Comparison of ENCODE assay signal across 15 mouse cellular contexts in the genomic region with DNA sequence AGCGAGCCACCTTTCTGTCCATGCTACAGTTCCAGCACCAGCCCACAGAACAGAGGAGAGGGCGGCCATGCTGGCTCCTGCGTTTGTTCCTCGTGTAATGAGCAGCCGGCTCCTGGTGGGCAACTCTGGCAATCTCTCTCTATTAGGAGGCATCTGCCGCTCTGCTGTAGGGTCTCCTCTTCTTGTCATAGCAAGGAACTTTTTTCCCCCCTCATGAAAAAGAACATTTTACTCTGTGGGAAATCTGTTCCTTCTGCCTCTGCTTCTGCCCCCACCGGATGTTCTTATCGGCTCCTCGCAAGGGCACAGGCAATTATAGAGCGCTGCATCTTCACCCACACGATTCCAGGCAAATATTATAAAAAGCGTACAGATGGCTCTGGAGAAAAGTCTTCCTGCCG.
DNase-seq lines count a peak whose midpoint lies in the region; ATAC-seq lines count a peak whose summit lies in the region.
"Had no signal": no experiment of that assay in that cellular context is flagged by ENCODE, and none has a peak within 500 bp of the region (broad histone marks: within the 10 kb centered on the region; RNA-seq: fewer than 3 reads in every experiment).

No protein-coding gene starts in this region.

- no peaks in the 10 kb centered on the region for H3K27me3 ChIP-seq in midbrain, embryonic 14.5 days (ENCODE audit: control insufficient read depth, insufficient read depth, low read length)
- no peaks in the 10 kb centered on the region for H3K27me3 ChIP-seq in midbrain, embryonic 11.5 days (ENCODE audit: control insufficient read depth, insufficient read depth, low read length)

- peaks cover 6% of the 10 kb centered on the region; the same call in 1 of the 2 replicates for H3K4me1 ChIP-seq in midbrain, embryonic 14.5 days (ENCODE audit: control insufficient read depth, insufficient read depth, low read length)
- H3K4me1 ChIP-seq in midbrain, embryonic 11.5 days (ENCODE audit: control insufficient read depth, insufficient read depth, low read length), result peaks cover 2% of the 10 kb centered on the region; the same call in 1 of the 2 replicates

- intact Hi-C loops in left cerebral cortex, postnatal 10 days (cut with DNase I), result loop anchor here (10.0 kb wide), 1 partner anchor 421 kb away; no protein-coding TSS in a partner anchor

- H3K27ac ChIP-seq in midbrain, embryonic 14.5 days (replicated peaks; ENCODE audit: low read depth, low read length), result no peak overlapping the region
- no peak overlapping the region for H3K27ac ChIP-seq in midbrain, embryonic 11.5 days (ENCODE audit: low read depth, low read length)
- H3K27ac ChIP-seq: heart, embryonic 13.5 days; hindbrain, embryonic 10.5 days; limb, embryonic 10.5 days; liver, embryonic 14.5 days had no signal

- no peak overlapping the region for H3K9ac ChIP-seq in midbrain, embryonic 14.5 days (replicated peaks; ENCODE audit: low read length)
- no peak overlapping the region for H3K9ac ChIP-seq in midbrain, embryonic 11.5 days (ENCODE audit: low read length)
- H3K9ac ChIP-seq: heart, embryonic 13.5 days; liver, embryonic 14.5 days had no signal

- no peaks in the 10 kb centered on the region for H3K9me3 ChIP-seq in midbrain, embryonic 14.5 days (ENCODE audit: control insufficient read depth, low read length)
- no peaks in the 10 kb centered on the region for H3K9me3 ChIP-seq in midbrain, embryonic 11.5 days (ENCODE audit: control insufficient read depth, low read length)
- H3K9me3 ChIP-seq: heart, embryonic 13.5 days; hindbrain, embryonic 10.5 days; limb, embryonic 10.5 days had no signal

- ATAC-seq in midbrain, embryonic 14.5 days (ENCODE audit: low FRiP score, low TSS enrichment), result no peak
- no peak for ATAC-seq in midbrain, embryonic 11.5 days (ENCODE audit: low FRiP score)

- H3K36me3 ChIP-seq in midbrain, embryonic 14.5 days (ENCODE audit: control insufficient read depth, insufficient read depth, low read length), result no peaks in the 10 kb centered on the region
- no peaks in the 10 kb centered on the region for H3K36me3 ChIP-seq in midbrain, embryonic 11.5 days (ENCODE audit: control insufficient read depth, insufficient read depth, low read length)
- H3K36me3 ChIP-seq: heart, embryonic 13.5 days; hindbrain, embryonic 10.5 days; limb, embryonic 10.5 days had no signal

- H3K4me2 ChIP-seq in midbrain, embryonic 14.5 days (ENCODE audit: low read length), result no peak overlapping the region
- H3K4me2 ChIP-seq in midbrain, embryonic 11.5 days, result no peak overlapping the region
- H3K4me2 ChIP-seq: heart, embryonic 13.5 days had no signal

- DNase-seq in cerebellum, postnatal 10 days, result peak; percentile 58 to 64
- no peak for DNase-seq in cerebellum, adult 18-20 months
- DNase-seq in midbrain, embryonic 14.5 days, result peak; percentile 14
- DNase-seq in midbrain, embryonic 11.5 days (ENCODE audit: low spot score, missing footprints), result no peak
- DNase-seq in left cerebral cortex, postnatal 10 days (ENCODE audit: extremely low spot score in 1 of 2, low spot score in 2 of 2), result peak; percentile 35 to 53
- DNase-seq in telencephalon, adult 2 months (ENCODE audit: low read depth, low spot score), result peak; percentile 88
- DNase-seq in kidney, adult 18-20 months, result no peak
- DNase-seq in thymus, postnatal 4 days, result no peak
- DNase-seq: adrenal gland, adult 8-10 months; gastrocnemius, postnatal 14 days; lung, postnatal 4 days had no signal

- 83% methylated on average over 13 of the region's 13 CpGs for WGBS in midbrain, embryonic 14.5 days
- WGBS in midbrain, embryonic 11.5 days, result 89% methylated on average over 13 of the region's 13 CpGs

- no peak overlapping the region for H3K4me3 ChIP-seq in midbrain, embryonic 14.5 days (replicated peaks; ENCODE audit: low read depth, low read length)
- H3K4me3 ChIP-seq in midbrain, embryonic 11.5 days (ENCODE audit: low read depth, low read length), result no peak overlapping the region
- H3K4me3 ChIP-seq: heart, embryonic 13.5 days; hindbrain, embryonic 10.5 days; limb, embryonic 10.5 days had no signal

Comparison
In these comparisons a context has a peak if more than half of its experiments do, and no peak if none do; other contexts are left out.
1. DNase-seq: peak in cerebellum, postnatal 10 days (2 of 2), midbrain, embryonic 14.5 days (single experiment), left cerebral cortex, postnatal 10 days (2 of 2) and telencephalon, adult 2 months (single experiment); none in cerebellum, adult 18-20 months (0 of 2), midbrain, embryonic 11.5 days (single experiment), kidney, adult 18-20 months (single experiment) and thymus, postnatal 4 days (single experiment).